Mouse (Mus musculus) stomach, postnatal 0 days (tissue): ENCODE measurements around the gene Nup35.
A peak's percentile ranks its signal among the peaks of the same experiment; 100 is the strongest.

Experiments used
- CTCF ChIP-seq: IDR thresholded peaks from 2 replicates; pipeline ENCODE4 v1.5.1; 2016; ENCODE audit warnings: antibody characterized with exemption, low read depth, mild to moderate bottlenecking, moderate library complexity
- EP300 ChIP-seq: optimal IDR thresholded peaks from 2 replicates; pipeline ENCODE3; 2016; ENCODE audit warnings: antibody characterized with exemption

GRCm38 (mm10) chr2:80669868-80670666, 53.0 kb downstream of the Nup35 start:
- peak; percentile 75 for TF ChIP-seq CTCF
- no peak for TF ChIP-seq EP300
